Mouse (Mus musculus) spleen, adult 2 months (tissue): ENCODE results near the gene Disp2.

Experiments
- CTCF ChIP-seq: fragments of 200-500 bp; IDR thresholded peaks from 2 replicates; pipeline ENCODE4 v1.5.1; 2011; ENCODE audit warnings: mild to moderate bottlenecking, inconsistent platforms; ENCODE audit not compliant: insufficient read depth, insufficient read length, insufficient replicate concordance; ENCODE audit errors: extremely low read depth
- POLR2A ChIP-seq: fragments of 200-500 bp; IDR thresholded peaks from 2 replicates; pipeline ENCODE4 v1.6.1; 2011; ENCODE audit warnings: low read depth, low read length, inconsistent platforms

DNA sequence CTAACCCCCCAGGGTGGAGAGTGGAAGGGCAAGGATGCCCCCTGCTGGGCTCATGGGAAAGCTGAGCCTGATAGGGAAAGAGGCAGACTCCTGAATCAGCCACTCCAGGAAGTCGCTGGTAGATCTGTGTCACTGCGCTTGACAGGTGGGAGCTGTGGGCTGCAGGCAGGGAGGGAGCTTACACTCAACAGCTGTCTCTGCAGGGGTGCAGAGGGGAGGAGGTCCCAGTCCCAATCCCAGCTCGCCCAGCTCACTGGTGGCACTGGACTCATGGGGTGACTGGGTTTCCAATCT, 49.0 kb upstream of the Disp2 start:
- TF ChIP-seq CTCF: peak; percentile 75
- no peak for TF ChIP-seq POLR2A
